Mouse (Mus musculus) cerebellum, adult 2 months (tissue): ENCODE data around the gene 2310034G01Rik.

ENCODE experiments used
- CTCF ChIP-seq: fragments of 200-500 bp; IDR thresholded peaks from 2 replicates; pipeline ENCODE4 v1.5.1; 2011; ENCODE audit warnings: low read depth, mild to moderate bottlenecking, control low read depth, low read length, moderate library complexity, borderline replicate concordance; ENCODE audit not compliant: insufficient read depth
- POLR2A ChIP-seq: fragments of 200-500 bp; IDR thresholded peaks from 2 replicates; pipeline ENCODE4 v1.6.1; 2011; ENCODE audit warnings: low read length, control low read depth, borderline replicate concordance; ENCODE audit not compliant: insufficient read depth

DNA sequence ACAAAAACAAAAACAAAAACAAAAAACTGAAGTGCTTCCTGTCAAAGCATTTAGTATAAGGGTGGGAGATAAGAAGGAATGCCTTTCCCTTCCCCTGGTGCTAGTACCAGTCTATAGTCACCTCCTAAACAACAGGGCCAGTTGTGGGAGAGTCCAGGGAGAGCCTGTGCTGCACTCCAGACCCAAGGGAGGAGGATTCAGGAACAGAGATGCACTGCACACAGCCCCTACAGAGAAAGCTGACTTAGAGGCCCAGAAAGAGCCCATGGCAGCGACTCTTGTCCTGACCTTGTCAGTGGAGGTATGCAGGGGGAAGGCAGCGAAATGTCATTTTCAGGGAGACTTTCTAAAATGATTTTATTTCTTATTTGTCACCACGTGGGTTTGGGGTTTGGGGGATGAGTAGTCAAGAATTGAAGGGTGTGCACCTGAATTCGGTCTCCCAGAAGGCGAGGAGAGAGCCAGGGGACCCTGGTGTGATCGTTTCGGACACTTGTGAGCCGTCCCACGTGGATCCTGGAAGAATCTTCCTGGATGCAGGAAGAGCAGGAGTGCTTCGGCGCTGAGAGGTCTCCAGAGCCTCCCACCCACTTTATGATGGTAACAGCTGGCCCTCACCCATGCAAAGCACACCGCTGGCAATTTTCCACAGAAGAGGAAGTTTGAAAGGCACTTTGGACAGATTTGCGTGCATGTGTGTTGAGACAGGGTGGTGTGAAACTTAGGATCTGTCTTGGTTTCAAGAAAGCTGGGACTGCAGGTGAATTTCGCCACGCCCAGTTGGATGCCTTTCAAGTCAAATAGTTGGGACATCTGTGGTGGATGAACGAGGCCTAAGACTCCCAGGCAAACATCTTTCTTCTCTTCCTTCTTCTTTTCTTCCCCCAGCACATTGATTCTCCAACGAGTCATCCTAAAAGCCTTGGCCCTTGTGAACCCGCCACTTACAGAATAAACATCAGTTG lies 46.6 kb downstream of the 2310034G01Rik start:
- no peak for TF ChIP-seq CTCF
- TF ChIP-seq POLR2A, result no peak
